Mouse (Mus musculus) small intestine, adult 2 months (tissue): ENCODE measurements around the gene Csnk1g2.

Experiments used
- CTCF ChIP-seq: fragments of 200-500 bp; IDR thresholded peaks from 2 replicates; pipeline ENCODE4 v1.5.1; 2012; ENCODE audit warnings: low read depth, mild to moderate bottlenecking, control low read depth, inconsistent platforms, low read length, moderate library complexity, mixed read lengths; ENCODE audit not compliant: insufficient replicate concordance, insufficient read length; ENCODE audit errors: extremely low read depth
- POLR2A ChIP-seq: fragments of 200-500 bp; IDR thresholded peaks from 2 replicates; pipeline ENCODE4 v1.6.1; 2012; ENCODE audit warnings: low read depth, mild to moderate bottlenecking, control low read depth, inconsistent platforms, low read length, moderate library complexity

DNA sequence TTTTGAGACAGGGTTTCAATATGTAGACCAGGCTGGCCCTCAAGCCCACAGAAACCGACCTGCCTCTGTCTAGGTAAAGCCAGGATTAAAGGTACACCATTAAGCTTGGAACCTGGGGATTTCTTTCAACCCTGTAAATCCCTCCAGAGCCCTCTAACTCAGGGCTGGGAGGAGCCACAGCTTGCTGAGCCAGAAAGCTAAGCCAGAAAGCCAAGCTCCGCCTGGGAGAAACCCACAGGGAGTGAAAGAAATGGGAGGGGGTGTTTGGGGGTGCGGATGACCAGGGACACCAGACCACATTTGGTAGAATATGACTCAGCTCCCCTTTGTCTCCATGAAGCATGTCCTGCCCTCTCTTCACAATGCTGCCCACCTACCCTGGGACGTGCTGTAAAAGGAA is 26.3 kb upstream of the Csnk1g2 start:
- TF ChIP-seq POLR2A (no peak), CTCF (no peak)
